Mouse (Mus musculus) frontal cortex, postnatal 25 days (tissue): ENCODE results near the gene Gm45618.

Experiments
- DNase-seq, 2 experiments: peaks; one replicate each; pipeline ENCODE4 v3.0.0; 2022; ENCODE audit warnings: low spot score in 2 of 2

Gm45618 gene

DNA sequence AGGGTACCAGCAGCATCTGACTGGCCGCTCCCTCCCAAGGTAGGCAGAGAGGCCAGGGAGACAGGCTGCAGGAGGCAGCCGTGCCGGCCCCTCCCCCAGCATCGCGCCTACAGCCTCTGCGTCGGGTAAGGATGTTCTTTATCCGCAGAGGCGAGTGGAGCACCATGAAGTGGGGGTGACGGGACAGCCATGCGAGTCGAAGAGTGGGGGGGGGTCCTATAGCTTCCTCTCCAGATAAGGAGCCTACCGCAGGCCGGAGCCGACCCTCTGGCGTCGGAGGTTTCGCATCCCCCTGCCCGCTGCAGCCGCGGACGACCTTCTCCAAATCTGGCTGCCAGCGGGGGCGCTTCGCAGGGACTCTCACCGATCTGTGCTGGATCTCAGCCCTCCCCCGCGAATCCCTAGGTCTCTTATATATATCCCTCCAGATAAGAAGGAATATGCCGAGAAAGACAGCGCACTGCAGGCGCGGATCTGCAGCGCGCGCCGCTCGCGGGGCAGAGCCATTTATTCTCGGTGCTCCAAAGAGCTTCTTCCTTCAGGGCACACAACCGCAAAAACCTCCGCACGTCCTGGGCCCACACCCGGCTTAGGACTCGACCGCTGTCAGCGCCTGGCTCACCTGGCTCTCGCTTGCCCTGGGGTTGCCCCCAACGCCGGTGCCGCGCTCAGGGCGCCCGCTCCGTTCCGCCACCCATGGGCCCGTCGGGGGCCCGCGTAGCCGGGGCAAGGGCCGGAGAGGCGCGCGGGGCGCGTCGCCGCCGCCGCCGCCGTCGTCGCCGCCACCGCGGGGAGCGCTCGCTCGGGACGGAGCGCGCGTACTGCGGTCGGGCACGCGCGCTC lies 26.0 kb downstream of the Gm45618 start:
- DNase-seq = peak in 1 of 2 experiments; percentile 51

DNA sequence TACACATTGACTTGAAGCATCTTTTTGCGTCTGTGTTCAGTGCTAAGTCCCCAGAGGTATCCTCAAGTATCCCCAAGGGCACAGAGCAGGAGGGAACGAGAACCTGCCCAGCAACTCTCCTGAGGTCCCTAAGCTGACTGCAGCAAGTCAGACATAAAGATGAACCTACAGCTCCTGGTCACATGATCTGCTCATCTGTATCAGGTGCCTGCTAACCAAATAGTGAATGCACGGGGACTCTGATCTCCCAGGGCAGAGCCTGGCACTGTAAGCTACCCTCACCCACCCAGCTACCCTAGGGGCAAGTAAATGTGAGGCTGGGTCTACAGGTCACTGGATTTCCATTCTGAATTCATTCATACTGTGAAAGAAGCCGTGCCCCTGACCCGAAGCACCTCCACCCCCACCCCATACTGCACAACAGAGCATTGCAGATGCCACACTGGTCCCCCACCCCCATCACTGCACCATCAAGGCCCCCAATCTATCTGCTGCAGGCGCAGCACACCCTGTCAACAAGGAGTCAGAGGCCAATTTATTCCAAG lies 26.8 kb downstream of the Gm45618 start:
- no peak for DNase-seq

DNA sequence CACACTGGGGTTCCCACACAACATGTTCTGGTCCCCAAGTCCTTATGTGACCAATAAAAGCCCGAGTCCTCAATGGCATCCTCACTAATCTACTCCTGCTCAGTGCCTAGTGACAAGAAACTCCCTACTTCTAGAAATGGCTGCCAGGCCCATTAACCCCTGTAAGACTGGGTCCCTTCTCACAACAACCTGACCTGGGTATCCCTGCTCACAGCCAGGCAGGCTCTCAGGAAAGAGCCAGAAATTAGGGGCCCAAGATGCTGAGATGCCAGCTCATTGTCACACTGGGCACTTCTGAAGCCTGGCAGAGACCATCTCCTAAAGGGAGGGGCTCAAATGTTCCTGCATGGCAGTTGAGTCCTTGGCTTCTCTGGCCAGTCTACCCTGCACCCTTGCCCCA lies 27.5 kb downstream of the Gm45618 start:
- no peak for DNase-seq

DNA sequence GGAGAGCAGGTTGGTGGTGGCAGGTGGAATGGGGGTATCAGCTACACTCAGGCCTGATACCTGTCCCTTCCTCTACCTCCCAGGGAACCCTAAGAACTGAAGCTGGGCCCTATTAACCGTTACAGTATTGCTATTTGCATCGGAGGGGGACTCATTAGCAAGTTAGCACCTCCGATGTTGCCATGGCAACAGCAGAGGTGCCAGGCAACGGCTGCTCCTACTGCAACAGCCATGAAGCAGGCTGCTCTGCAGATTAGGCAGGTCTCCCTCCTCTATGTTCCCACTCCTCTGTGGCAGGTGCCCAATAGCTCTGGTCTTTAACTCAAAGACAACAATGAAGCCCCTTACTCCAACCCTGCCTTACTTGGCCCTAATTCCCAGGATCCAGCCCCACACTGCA lies 28.7 kb downstream of the Gm45618 start:
- no peak for DNase-seq

DNA sequence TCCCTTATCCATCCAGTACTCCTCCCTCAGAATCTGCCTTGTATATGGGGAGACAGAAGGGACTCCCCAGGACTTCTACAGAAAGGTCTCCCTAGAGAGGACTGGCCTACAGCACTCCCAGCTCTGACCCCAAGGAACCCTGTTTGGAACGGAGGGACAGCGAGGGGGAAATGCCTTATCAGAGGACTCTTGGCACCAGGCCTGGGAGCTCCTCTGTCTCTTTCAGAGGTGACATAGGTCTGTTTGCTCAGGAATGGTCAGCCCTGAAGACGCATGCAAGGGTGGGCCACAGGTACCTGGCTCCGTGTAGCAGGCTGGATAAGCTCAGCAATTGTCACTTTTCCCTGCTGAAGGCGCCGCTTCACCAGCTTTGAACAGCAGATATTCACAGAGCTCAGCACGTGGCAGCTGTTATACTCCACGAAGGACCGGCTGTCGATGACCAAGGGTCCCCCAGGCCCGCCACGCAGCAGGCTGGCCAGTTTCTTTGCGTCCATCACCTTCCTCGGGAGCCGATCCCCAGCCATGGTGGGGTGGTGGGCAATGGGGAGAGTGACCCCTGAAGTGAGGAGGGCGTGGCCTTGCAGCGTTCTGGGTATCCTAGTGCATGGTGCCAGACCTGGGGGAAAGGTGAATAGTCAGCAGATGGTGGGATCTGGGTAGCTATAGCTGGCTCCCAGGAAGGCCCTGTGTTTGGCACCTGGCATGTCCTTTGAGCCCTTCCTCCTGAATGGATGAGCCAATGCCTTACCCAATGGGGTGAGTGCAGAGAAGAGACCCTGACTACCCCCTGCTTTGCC lies 30.7 kb downstream of the Gm45618 start:
- DNase-seq = no peak

DNA sequence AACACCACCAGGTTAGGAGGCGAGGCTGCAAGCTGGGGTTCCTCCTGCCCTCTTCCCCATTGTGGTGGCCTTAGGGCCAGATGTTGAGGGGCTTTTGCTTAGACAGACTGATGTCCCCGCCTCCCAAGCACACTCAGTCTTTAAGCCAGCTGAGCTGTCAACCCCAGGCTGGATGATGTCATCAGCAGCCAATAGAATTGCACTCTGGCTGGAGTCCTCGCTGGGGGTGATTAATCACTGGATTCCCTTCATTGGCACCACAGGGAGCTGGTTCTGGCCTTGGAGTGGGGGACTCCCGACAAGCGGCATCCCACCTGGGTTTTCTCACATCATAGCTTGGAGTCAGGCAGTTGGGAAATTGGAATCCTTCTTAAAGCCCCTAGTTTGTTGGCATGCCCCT lies 31.6 kb downstream of the Gm45618 start:
- no peak for DNase-seq

DNA sequence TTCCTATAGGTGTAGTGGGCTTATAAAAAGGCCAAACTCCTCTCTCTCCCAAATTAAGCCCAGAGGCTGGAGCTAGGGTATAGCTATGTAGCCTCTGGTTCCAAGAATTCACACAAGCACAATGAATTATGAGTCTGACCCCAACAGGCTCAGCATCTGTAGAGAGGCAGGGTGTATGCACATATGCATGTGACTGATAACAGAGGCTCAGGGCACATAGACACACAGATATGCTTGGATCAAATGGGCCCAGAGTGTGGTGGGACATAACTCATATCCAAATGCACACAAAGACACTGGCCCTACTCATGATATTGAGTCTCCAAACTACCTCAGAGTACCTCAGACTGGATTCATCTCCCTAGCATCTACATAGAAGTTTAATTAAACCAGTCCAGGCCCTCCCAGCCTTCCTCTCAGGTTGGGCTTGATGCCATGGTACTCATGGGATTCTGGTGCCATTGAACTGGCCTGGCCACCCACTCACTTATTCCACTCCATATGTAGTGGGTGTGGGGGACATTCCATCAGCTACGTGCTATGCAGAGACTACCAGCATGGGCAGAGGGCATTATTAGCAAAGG lies 33.4 kb downstream of the Gm45618 start:
- no peak for DNase-seq

DNA sequence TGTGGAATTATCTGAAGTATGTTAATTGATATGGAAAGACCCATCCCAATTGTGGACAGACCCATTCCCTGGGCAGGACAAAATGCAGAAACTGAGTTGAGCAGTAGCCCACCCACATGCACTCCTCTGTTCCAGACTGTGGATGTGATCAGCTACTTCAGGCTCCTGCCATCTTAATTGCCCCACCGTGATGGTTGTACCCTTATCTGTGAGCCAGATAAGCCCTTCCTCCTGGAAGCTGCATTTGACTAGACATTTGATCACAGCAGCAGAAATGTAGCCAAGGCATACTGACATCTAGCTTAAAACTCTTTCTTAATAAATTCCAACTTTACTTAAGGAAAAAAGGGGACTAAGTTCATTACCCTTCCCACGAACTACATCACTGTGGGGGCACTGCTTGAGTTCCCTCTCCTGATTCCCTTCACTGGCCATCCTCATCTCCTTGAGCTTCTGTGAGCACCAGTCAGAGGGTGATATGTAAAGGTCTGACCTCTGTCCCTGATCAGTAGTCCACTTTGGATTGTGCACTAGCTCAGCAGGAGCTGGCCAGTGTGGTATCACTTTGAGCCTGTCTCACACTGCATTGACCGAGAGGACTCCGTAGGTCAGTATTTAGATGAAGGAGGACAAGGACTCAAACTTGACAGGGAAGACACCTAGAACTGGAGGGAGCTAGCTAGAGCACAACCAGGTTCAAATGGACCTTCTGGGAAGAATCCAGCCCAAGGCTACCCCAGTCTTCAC lies 34.2 kb downstream of the Gm45618 start:
- no peak for DNase-seq

DNA sequence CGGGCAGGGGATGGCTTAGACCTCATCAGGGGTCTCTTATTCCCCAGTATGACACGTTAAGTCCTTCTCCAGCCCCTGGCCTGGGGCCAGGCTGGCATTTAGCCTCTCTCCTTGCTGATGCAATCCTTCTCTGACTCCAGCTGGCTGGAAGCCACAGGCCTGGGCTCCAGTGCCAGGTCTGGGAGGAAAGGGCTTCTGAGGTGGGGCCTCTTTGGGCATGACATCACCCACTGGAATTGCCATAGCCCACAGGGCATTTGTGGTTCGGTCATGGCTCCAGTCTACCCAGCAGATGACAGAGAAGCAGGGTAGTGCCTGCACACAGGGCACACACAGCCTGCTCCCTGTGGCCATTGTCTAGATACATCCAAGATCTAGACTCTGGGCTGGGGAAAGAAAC lies 35.7 kb downstream of the Gm45618 start:
- no peak for DNase-seq

DNA sequence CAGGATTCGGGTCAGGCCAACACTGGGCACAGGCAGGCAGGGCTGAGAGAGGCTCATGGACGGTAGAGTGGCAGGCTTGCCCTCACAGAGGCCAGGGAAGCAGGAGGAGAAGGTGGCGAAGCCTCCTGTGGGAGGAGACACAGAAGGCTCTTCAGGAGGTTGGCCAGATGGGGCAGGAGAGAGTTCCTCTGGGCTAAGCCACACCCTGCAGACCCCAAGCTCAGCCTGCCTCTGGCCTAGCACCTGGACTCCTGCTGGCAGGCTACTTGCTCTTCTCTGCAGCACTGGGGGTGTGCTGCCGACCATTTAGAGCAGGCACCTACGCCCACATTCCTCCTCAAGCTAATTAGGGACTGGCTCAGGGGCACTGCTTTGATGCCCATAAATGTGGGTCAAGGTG lies 36.1 kb downstream of the Gm45618 start:
- no peak for DNase-seq

DNA sequence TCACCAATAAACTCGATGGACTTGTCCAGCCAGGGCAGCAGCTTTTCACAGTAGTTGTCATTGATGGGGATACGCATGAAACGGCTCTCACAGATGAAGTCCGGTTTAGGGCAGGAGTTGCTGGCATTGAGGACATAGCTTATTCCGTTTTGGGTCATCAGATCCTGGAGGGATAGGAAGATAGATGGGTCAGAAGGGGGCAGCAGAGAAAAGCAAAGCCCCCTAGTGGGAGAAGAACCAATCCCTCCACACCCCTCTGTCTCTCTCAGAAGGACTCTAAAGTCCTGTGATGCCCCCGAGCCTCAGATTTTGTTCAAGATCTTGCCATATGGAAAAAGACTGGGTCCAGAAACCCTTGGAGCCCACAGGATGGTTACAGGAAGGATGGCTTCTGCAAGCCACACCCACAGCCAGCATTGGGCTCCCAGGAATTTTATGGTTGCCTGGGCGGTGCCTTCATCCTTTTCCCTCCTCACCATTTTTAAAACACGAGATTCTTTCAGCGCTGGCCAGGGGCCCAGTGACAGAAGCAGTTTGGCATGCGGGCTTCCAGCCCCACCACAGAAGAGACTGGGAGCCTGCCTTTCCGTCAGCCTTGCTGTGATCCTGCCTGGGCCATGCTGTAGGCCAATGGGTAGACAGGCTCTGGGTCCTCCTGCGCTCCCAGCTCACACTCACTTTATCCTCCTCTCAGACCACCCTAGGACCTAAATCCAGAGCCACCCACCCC lies 36.8 kb downstream of the Gm45618 start:
- no peak for DNase-seq

DNA sequence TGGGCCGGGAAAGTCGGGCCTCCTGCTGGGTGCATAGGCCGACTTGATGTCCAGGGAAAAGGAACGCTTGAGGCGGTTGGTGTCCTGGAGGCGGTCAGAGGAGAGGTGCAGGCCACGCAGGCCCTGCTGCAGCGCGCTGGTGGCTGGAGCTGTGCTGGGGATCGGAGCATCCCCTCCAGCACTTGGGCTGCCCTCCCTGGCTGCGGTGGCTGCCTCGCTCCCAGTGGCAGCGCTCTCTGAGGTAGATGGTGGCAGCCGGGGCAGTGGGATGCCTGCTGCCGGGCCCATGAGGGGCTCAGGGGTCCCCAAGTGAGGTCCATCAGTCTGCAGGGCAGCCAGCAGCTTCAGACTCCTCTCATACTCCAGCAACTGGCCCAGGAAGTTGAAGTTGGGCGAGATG lies 37.9 kb downstream of the Gm45618 start:
- DNase-seq = no peak

DNA sequence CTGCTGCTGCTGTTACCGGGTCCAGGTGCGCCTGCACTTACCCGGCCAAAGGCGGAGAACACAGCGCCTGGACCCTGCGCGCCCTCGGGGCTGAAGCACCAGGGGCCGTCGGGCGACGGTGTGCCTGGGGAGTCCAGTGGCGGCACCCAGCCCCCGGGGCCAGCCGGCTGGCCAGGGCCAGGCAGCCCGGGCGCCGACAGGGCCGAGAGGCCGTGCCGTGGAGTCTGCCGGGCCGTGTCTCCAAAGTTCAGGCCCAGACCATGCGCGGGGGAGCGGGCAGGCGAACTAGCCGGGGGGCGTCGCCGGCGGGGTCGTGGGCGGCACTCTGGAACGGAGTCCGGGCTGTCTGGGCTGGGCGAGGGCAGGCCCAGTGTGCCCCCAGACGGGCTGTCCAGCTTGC lies 38.4 kb downstream of the Gm45618 start:
- DNase-seq = no peak

DNA sequence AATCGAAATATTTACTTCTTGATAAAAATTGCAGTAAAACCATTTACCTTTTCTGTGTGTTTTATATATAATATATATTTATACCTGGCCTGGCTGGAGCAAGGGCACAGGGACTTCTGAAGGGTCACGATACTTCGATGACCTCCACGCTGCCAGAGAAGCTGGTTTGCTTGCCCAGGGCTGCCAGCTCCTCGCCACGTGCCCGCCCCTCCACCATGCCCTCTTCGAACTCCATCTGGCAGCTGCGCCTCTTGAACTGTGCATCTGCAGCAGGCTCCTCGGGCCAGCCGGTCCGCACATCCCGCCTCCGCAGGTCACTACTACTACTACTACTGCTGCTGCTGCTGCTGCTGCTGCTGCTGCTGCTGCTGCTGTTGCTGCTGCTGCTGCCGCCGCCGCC lies 38.8 kb downstream of the Gm45618 start:
- no peak for DNase-seq

DNA sequence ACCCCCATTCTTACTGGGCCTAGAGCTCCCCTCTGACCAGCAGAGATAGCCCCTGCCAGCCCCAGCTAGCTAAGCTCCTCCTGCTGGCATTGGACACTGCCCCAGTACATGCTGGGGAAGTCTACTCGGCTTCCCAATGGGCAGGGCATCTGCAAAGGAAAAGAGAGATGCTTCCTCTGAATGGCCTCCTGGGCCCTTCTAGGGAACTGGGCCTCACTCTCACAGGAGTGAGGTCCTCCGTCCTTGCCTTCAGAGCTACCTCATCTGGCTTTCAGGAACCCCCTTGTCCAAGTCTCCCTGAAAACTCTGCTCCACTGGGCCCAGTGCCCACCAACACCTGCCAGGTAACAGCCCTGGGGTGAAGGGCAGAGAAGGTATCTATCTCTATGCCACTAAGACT lies 39.7 kb downstream of the Gm45618 start:
- no peak for DNase-seq

DNA sequence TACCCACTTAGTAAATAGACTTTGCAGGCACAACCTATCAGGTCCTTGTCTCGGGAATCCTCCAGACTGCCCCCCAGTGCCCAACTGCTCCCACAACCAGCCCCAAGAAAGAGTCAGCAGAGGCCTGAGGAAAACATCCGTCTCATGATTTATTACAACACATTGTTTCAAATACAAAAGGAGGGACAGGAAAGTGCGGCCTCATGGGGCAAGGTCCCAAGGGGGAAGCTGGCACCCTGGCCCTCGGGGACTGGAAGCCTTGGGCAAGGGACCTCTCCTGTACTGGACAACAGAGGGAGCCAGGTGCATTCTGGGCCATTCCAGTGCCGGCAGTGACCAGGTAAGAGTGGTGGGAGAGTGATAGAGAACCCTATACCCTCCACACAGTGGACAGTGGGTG lies 41.2 kb downstream of the Gm45618 start:
- DNase-seq = no peak

DNA sequence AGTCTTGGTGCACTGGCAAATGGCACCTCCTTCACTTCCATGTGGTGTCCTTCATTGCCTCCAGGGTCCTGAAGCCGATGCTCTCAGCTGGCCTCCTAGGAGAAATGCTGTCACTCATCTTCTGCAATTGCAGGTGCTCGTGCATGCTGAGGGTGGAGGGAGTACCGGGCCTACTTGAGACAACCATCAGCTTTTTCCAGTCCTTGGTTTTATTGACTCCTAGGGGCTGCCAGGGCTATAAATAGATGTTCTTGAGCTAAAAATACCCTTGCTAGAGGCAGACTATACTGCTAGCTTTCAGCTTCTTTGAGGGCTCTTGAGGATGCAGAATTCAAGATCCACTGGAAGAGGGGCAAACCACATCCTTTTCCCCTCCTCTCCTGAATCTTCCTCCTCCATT lies 43.4 kb downstream of the Gm45618 start:
- DNase-seq = no peak

DNA sequence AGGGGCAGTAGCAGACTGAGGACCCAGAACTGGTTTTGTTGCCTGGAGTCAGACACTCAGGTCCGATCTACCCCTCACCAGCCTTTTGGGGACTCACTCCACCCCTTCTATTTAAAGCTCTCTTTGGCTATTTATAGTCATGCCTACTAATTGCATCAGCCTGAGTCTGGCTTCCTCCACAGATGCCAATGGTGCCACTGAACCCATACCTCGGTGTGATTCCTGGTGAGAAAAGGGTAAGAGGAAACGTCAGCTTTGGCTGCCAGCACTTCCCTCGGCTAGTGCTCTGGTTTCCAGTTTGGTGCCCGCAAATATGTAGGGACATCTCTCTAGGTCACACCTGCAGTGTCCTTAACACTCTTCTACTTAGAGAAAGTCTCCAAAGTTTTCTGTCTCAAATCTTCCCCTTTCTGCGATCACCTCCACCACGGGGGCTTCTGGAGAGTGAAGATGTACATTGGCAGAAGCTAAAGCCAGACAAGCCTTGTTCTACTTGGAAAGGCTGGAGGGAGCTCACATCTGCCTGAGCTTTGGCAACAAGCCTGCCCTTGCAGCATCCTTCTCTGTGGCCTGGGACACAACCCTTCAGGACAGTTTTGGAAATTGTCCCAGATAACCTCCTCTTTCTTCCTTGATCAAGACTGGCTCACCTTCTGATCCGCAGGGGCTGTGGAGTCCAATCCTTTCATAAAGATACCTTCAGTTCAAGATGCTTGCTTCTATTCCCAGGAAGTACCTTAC lies 46.2 kb downstream of the Gm45618 start:
- DNase-seq = no peak

DNA sequence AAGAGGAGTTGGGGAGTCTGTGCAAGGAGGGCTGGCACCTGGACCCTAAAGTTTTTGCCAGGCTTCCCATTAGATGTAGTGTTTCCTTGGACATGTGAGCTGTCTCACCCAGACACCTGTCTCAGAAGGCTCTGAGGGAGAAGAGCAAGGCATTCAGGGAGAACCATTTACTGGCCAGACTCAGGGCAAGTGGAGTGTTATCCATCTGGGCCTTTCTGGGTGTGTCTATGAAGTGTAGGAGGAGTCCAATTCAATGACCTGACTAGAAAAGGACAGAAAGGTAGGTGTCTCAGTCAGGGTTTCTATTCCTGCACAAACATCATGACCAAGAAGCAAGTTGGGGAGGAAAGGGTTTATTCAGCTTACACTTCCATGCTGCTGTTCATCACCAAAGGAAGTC lies 48.8 kb downstream of the Gm45618 start:
- DNase-seq = no peak

DNA sequence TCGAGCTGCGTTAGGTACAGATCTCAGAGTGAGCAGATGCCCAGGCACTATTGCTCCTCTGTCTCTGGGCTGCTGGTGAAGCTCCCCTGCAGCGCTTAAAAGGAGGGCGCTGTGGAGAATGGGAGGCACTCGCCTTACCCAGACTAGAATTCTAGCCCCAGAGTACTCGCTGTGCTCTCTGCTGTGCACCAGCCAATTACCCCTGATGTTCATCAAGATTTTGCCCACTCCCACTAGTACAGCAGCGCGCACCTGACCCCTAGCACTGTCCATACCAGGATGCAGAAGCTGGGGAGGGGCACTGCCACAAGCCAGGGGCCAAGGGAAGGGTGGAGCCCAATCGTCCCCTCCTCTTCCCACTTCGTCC lies 49.3 kb downstream of the Gm45618 start:
- DNase-seq = no peak
